Mouse (Mus musculus) lung, adult 2 months (tissue): ENCODE results near the gene Ankrd13b.

Source experiments
- CTCF ChIP-seq: fragments of 200-500 bp; IDR thresholded peaks from 2 replicates; pipeline ENCODE4 v1.5.1; 2011; ENCODE audit warnings: mild to moderate bottlenecking, low read length, control low read depth; ENCODE audit not compliant: insufficient read depth
- POLR2A ChIP-seq: fragments of 200-500 bp; IDR thresholded peaks from 2 replicates; pipeline ENCODE4 v1.6.1; 2011; ENCODE audit warnings: low read depth, mild to moderate bottlenecking, control low read depth, low read length, borderline replicate concordance; ENCODE audit errors: extremely low read depth

- TF ChIP-seq CTCF (no peak), POLR2A (no peak)
These were observed 66.2 kb downstream of the Ankrd13b start for GRCm38 (mm10) chr11:77423175-77423859.
